Comparison of ENCODE assay signal across 8 mouse cellular contexts in the genomic region with DNA sequence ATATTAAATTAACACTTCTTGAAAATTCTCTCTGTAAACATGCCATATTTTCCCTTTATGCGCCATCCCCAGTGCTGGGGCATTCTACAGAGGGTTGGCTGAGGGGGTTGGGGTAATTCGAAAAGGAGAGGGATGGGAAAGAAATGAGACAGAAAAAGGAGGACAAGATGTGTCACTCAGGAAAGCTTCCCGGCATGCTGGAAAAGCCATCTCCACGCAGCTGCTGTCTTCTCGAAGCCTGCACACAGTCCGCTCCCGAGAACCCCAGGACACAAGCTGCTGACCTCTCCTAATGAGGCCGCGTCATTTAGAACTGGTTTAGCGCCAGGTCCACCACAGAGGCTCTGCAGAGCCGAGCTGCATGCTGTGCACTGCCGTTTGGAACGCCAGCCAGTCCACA.
DNase-seq lines count a peak whose midpoint lies in the region; ATAC-seq lines count a peak whose summit lies in the region.
"Had no signal": no experiment of that assay in that cellular context is flagged by ENCODE, and none has a peak within 500 bp of the region (broad histone marks: within the 10 kb centered on the region; RNA-seq: fewer than 3 reads in every experiment).

No protein-coding gene starts in this region.

- no peak overlapping the region for H3K4me3 ChIP-seq in forebrain, embryonic 14.5 days (ENCODE audit: low read depth, low read length)
- no peak overlapping the region for H3K4me3 ChIP-seq in midbrain, embryonic 16.5 days (ENCODE audit: low read depth, low read length)
- H3K4me3 ChIP-seq in liver, embryonic 12.5 days, result no peak overlapping the region

- intact Hi-C loops in left cerebral cortex, postnatal 10 days (cut with DNase I), result no loop called here

- H3K4me2 ChIP-seq in forebrain, embryonic 14.5 days (ENCODE audit: low read length), result peak overlapping the region; percentile 17; the same call in 1 of the 2 replicates
- H3K4me2 ChIP-seq in midbrain, embryonic 16.5 days (ENCODE audit: low read length), result no peak overlapping the region
- H3K4me2 ChIP-seq in liver, embryonic 12.5 days, result no peak overlapping the region

- no peaks in the 10 kb centered on the region for H3K36me3 ChIP-seq in forebrain, embryonic 14.5 days (ENCODE audit: control insufficient read depth, insufficient read depth, low read length)
- H3K36me3 ChIP-seq in midbrain, embryonic 16.5 days (ENCODE audit: control insufficient read depth, insufficient read depth, low read length), result no peaks in the 10 kb centered on the region
- no peaks in the 10 kb centered on the region for H3K36me3 ChIP-seq in liver, embryonic 12.5 days

- no peaks in the 10 kb centered on the region for H3K9me3 ChIP-seq in forebrain, embryonic 14.5 days (replicated peaks; ENCODE audit: control insufficient read depth, low read length)
- H3K9me3 ChIP-seq in midbrain, embryonic 16.5 days (replicated peaks; ENCODE audit: control insufficient read depth, low read length, poor library complexity, severe bottlenecking), result no peaks in the 10 kb centered on the region
- no peaks in the 10 kb centered on the region for H3K9me3 ChIP-seq in liver, embryonic 12.5 days (replicated peaks)

- peak; percentile 62; the same call in 1 of the 2 replicates for ATAC-seq in forebrain, embryonic 14.5 days
- ATAC-seq in midbrain, embryonic 16.5 days, result no peak
- ATAC-seq in liver, embryonic 12.5 days, result no peak

- H3K9ac ChIP-seq in forebrain, embryonic 14.5 days (ENCODE audit: low read length), result 0 out of 2 replicates have a peak overlapping the region, but pooled peaks have one; percentile 5
- 0 out of 2 replicates have a peak overlapping the region, but pooled peaks have one; percentile 7 for H3K9ac ChIP-seq in midbrain, embryonic 16.5 days (ENCODE audit: low read depth, low read length)
- H3K9ac ChIP-seq in liver, embryonic 12.5 days, result no peak overlapping the region

- peak overlapping the region; percentile 77 for H3K27ac ChIP-seq in forebrain, embryonic 14.5 days (ENCODE audit: low read depth, low read length)
- H3K27ac ChIP-seq in midbrain, embryonic 16.5 days (ENCODE audit: low read length), result peak overlapping the region; percentile 60
- no peak overlapping the region for H3K27ac ChIP-seq in liver, embryonic 12.5 days
- H3K27ac ChIP-seq: macrophage had no signal

- no peaks in the 10 kb centered on the region for H3K27me3 ChIP-seq in forebrain, embryonic 14.5 days (replicated peaks; ENCODE audit: control insufficient read depth, insufficient read depth, low read length)
- H3K27me3 ChIP-seq in midbrain, embryonic 16.5 days (ENCODE audit: control insufficient read depth, insufficient read depth, low read depth, low read length), result no peaks in the 10 kb centered on the region
- no peaks in the 10 kb centered on the region for H3K27me3 ChIP-seq in liver, embryonic 12.5 days (replicated peaks)

- WGBS in forebrain, embryonic 14.5 days, result 21% methylated on average over 13 of the region's 13 CpGs
- WGBS in midbrain, embryonic 16.5 days, result 41% methylated on average over 13 of the region's 13 CpGs
- WGBS in liver, embryonic 12.5 days (ENCODE audit: insufficient replicate concordance), result 78% methylated on average over 13 of the region's 13 CpGs

- peak; percentile 12 to 36 for DNase-seq in left cerebral cortex, postnatal 10 days (ENCODE audit: extremely low spot score in 1 of 2, low spot score in 2 of 2)
- no peak for DNase-seq in left cerebral cortex, adult 11 months (ENCODE audit: low spot score)
- DNase-seq in cerebellum, adult 8-10 months, result peak; percentile 52
- peak; percentile 61 for DNase-seq in forebrain, embryonic 14.5 days (ENCODE audit: low spot score)
- DNase-seq in ovary, adult 18-20 months (ENCODE audit: low spot score), result no peak

- peaks cover 14% of the 10 kb centered on the region for H3K4me1 ChIP-seq in forebrain, embryonic 14.5 days (ENCODE audit: control insufficient read depth, insufficient read depth, low read length)
- H3K4me1 ChIP-seq in midbrain, embryonic 16.5 days (ENCODE audit: control insufficient read depth, insufficient read depth, low read length), result peaks cover 12% of the 10 kb centered on the region
- no peaks in the 10 kb centered on the region for H3K4me1 ChIP-seq in liver, embryonic 12.5 days

Comparison
In these comparisons a context has a peak if more than half of its experiments do, and no peak if none do; other contexts are left out.
1. DNase-seq: peak in left cerebral cortex, postnatal 10 days (2 of 2), cerebellum, adult 8-10 months (single experiment) and forebrain, embryonic 14.5 days (single experiment); none in left cerebral cortex, adult 11 months (single experiment) and ovary, adult 18-20 months (single experiment).